Mouse (Mus musculus): ENCODE measurements around the gene Xrn1. TPM values are rescaled to one million over a fixed set of nuclear protein-coding genes. Genes with fewer than 3 reads are reported as not detected.
"Not testable (repeated sequence)": the region's sequence is repeated elsewhere in the genome, so short reads cannot be mapped to it uniquely, and the experiment has no call there.

Gene Xrn1
- total and polyA plus RNA-seq, 2 experiments, result 1.6 to 13.8 TPM

GRCm38 (mm10) chr9:95958041-95958730 lies 3.6 kb downstream of the Xrn1 start:
- 93% methylated on average over 7 of the region's 7 CpGs for WGBS
- H3K4me1 ChIP-seq (ENCODE audit: control insufficient read depth, insufficient read depth, low read length), result peaks cover 3% of the 10 kb centered on the region
- no peak overlapping the region for H3K27ac ChIP-seq (replicated peaks; ENCODE audit: insufficient read depth, low read depth, low read length)
- H3K9ac ChIP-seq (ENCODE audit: low read depth, low read length), result no peak overlapping the region
- H3K36me3 ChIP-seq (ENCODE audit: control insufficient read depth, insufficient read depth, low read length), result no peaks in the 10 kb centered on the region
- no peaks in the 10 kb centered on the region for H3K27me3 ChIP-seq (ENCODE audit: control insufficient read depth, insufficient read depth, low read length)
- no peak for DNase-seq (ENCODE audit: extremely low read depth, low read depth, low spot score)
- H3K79me2 ChIP-seq (ENCODE audit: control insufficient read depth, insufficient read depth, low read length), result peaks cover 18% of the 10 kb centered on the region
- no peak for TF ChIP-seq POLR2A (IDR thresholded peaks at IDR 0.05; ENCODE audit: extremely low read depth, insufficient read depth, low read length)
- no peak for TF ChIP-seq CTCF (IDR thresholded peaks at IDR 0.05; ENCODE audit: low read depth, low read length)
- H3K4me3 ChIP-seq (ENCODE audit: insufficient read depth, low read depth, low read length), result no peak overlapping the region

DNA sequence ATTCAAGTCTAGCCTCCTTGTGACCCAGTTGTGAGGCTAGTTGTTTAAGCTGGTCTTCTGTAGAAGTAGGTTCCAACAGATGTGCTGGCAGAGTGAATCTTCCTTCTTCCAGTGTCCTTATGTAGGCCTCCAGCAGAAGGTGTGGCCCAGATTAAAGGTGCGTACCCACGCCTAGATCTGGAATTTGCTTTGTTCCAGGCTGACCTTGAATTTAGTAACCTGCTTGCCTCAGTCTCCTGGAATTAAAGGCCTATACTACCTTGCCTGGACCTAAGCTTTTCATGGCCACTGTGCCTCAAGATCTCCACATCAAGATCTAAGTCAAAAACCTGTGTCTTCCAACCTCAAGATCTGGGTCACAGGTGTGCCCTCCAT lies 4.2 kb downstream of the Xrn1 start:
- not testable (repeated sequence) for H3K9ac ChIP-seq (ENCODE audit: low read depth, low read length); DNase-seq (ENCODE audit: extremely low read depth, low read depth, low spot score); H3K27me3 ChIP-seq (ENCODE audit: control insufficient read depth, insufficient read depth, low read length); H3K27ac ChIP-seq (replicated peaks; ENCODE audit: insufficient read depth, low read depth, low read length); H3K36me3 ChIP-seq (ENCODE audit: control insufficient read depth, insufficient read depth, low read length); H3K4me1 ChIP-seq (ENCODE audit: control insufficient read depth, insufficient read depth, low read length); H3K4me3 ChIP-seq (ENCODE audit: insufficient read depth, low read depth, low read length)
- peaks cover 18% of the 10 kb centered on the region for H3K79me2 ChIP-seq (ENCODE audit: control insufficient read depth, insufficient read depth, low read length)
- 96% methylated on average over 2 of the region's 2 CpGs for WGBS

DNA sequence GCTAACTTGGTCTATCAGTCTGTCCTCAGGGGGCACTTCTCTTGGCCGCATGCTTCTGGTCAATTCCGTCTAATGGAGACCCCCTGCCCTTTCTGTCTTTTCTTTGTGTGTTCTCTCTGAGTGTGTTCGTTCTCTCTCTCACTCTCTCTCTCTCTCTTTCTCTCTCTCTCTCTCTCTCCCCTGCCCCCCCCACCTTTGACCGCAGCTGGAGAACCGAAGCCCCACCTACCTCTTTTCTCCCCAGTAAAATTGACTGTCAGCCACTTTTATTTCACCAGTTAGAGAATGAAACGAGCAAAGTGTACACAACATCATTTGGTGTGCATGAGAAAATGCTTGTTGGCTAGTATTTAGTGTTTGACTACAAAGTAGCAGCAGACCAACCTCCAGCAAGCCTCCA lies 4.7 kb downstream of the Xrn1 start:
- DNase-seq (ENCODE audit: extremely low read depth, low read depth, low spot score), result no peak
- TF ChIP-seq CTCF (IDR thresholded peaks at IDR 0.05; ENCODE audit: low read depth, low read length) (no peak), POLR2A (IDR thresholded peaks at IDR 0.05; ENCODE audit: extremely low read depth, insufficient read depth, low read length) (no peak)
- no peaks in the 10 kb centered on the region for H3K27me3 ChIP-seq (ENCODE audit: control insufficient read depth, insufficient read depth, low read length)
- H3K79me2 ChIP-seq (ENCODE audit: control insufficient read depth, insufficient read depth, low read length), result peaks cover 18% of the 10 kb centered on the region
- no peak overlapping the region for H3K9ac ChIP-seq (ENCODE audit: low read depth, low read length)
- H3K36me3 ChIP-seq (ENCODE audit: control insufficient read depth, insufficient read depth, low read length), result peaks cover 4% of the 10 kb centered on the region; the same call in 1 of the 2 replicates
- H3K4me1 ChIP-seq (ENCODE audit: control insufficient read depth, insufficient read depth, low read length), result no peaks in the 10 kb centered on the region; the same call in 1 of the 2 replicates
- no peak overlapping the region for H3K4me3 ChIP-seq (ENCODE audit: insufficient read depth, low read depth, low read length)
- H3K27ac ChIP-seq (replicated peaks; ENCODE audit: insufficient read depth, low read depth, low read length), result no peak overlapping the region
- 83% methylated on average over 6 of the region's 6 CpGs for WGBS

DNA sequence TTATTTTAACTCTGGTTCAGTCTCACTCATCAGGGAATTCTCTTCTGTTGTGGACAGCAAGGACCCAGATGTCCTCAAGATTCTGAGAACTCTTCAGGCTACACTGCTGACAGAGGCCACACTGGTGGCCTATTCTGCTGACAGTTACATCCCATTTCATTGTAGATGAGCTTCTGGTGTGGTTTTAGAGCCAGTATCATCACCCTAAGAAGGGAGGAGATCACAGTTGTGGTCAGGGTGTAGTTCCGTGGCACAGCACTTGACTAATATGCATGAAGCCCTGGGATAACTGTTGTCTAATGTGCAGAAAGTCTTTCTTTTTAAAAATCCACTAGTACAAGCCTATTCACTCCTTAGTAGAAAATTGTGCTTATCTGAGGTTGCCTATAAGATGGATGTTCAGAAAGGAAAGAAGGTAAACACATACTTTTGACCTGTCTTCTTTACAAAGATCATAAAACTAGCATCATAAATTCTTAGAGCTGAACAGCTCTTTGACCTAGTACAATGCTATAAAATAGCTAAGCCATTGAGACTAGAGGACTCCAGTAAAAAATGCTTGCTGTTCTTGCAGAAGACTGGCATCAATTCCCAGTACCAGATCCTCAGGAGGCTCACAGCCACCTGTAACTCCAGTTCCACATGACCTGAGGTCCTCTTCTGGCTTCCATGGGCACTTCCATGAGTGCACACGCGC lies 5.3 kb downstream of the Xrn1 start:
- WGBS, result 92% methylated on average over 3 of the region's 3 CpGs
- TF ChIP-seq POLR2A (IDR thresholded peaks at IDR 0.05; ENCODE audit: extremely low read depth, insufficient read depth, low read length) (no peak), CTCF (IDR thresholded peaks at IDR 0.05; ENCODE audit: low read depth, low read length) (no peak)
- H3K36me3 ChIP-seq (ENCODE audit: control insufficient read depth, insufficient read depth, low read length), result peaks cover 10% of the 10 kb centered on the region; the same call in 1 of the 2 replicates
- DNase-seq (ENCODE audit: extremely low read depth, low read depth, low spot score), result no peak
- H3K4me3 ChIP-seq (ENCODE audit: insufficient read depth, low read depth, low read length), result no peak overlapping the region
- H3K27ac ChIP-seq (replicated peaks; ENCODE audit: insufficient read depth, low read depth, low read length), result no peak overlapping the region
- H3K4me1 ChIP-seq (ENCODE audit: control insufficient read depth, insufficient read depth, low read length), result no peaks in the 10 kb centered on the region; the same call in 1 of the 2 replicates
- H3K27me3 ChIP-seq (ENCODE audit: control insufficient read depth, insufficient read depth, low read length), result no peaks in the 10 kb centered on the region
- peaks cover 16% of the 10 kb centered on the region for H3K79me2 ChIP-seq (ENCODE audit: control insufficient read depth, insufficient read depth, low read length)
- no peak overlapping the region for H3K9ac ChIP-seq (ENCODE audit: low read depth, low read length)

DNA sequence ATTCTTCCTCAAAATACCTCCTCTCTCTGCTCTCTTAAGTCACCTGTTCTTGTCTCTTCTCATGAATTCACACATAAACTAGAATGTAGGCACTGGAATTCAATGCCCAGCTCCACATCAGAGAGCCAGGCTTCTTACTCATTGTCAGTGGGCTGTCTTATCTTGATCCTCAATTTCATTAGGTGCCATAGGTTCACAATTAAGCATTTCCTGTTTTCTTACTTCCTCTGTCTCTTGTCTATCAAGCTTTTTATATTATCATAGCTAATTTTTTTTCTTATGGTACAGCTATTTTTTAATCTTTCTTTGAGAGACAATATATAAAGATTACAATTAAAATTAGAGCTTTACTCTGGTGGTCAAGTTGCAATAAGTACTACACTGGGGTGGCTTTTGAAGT lies 6.5 kb downstream of the Xrn1 start:
- Histone ChIP-seq H3K27ac (replicated peaks; ENCODE audit: insufficient read depth, low read depth, low read length) (no peak overlapping the region), H3K4me3 (ENCODE audit: insufficient read depth, low read depth, low read length) (no peak overlapping the region), H3K27me3 (ENCODE audit: control insufficient read depth, insufficient read depth, low read length) (no peaks in the 10 kb centered on the region), H3K79me2 (ENCODE audit: control insufficient read depth, insufficient read depth, low read length) (peaks cover 11% of the 10 kb centered on the region; the same call in 1 of the 2 replicates), H3K4me1 (ENCODE audit: control insufficient read depth, insufficient read depth, low read length) (no peaks in the 10 kb centered on the region; the same call in 1 of the 2 replicates), H3K9ac (ENCODE audit: low read depth, low read length) (no peak overlapping the region), H3K36me3 (ENCODE audit: control insufficient read depth, insufficient read depth, low read length) (peaks cover 12% of the 10 kb centered on the region; the same call in 1 of the 2 replicates)
- TF ChIP-seq CTCF (IDR thresholded peaks at IDR 0.05; ENCODE audit: low read depth, low read length) (no peak), POLR2A (IDR thresholded peaks at IDR 0.05; ENCODE audit: extremely low read depth, insufficient read depth, low read length) (no peak)
- no peak for DNase-seq (ENCODE audit: extremely low read depth, low read depth, low spot score)

DNA sequence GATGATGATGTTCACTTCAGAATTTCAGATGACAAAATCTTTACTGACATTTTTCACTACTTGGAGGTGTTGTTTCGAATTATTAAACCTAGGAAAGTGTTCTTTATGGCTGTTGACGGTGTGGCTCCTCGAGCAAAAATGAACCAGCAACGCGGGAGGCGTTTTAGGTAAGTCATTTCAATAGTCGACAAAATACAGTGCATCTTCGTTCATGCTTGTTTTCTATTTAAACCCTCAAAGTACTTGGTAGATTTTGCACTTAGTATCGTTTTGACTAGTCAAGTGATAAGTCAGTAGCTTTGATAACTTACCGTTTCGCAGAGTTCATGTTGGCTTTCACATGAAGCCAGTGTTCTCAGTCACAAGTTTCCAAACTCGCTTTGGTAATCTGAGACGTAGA lies 9.5 kb downstream of the Xrn1 start:
- Histone ChIP-seq H3K27ac (replicated peaks; ENCODE audit: insufficient read depth, low read depth, low read length) (no peak overlapping the region), H3K79me2 (ENCODE audit: control insufficient read depth, insufficient read depth, low read length) (no peaks in the 10 kb centered on the region), H3K9ac (ENCODE audit: low read depth, low read length) (no peak overlapping the region), H3K36me3 (ENCODE audit: control insufficient read depth, insufficient read depth, low read length) (peaks cover 25% of the 10 kb centered on the region), H3K4me1 (ENCODE audit: control insufficient read depth, insufficient read depth, low read length) (no peaks in the 10 kb centered on the region), H3K4me3 (ENCODE audit: insufficient read depth, low read depth, low read length) (no peak overlapping the region), H3K27me3 (ENCODE audit: control insufficient read depth, insufficient read depth, low read length) (no peaks in the 10 kb centered on the region)
- 96% methylated on average over 13 of the region's 13 CpGs for WGBS
- TF ChIP-seq POLR2A (IDR thresholded peaks at IDR 0.05; ENCODE audit: extremely low read depth, insufficient read depth, low read length) (no peak), CTCF (IDR thresholded peaks at IDR 0.05; ENCODE audit: low read depth, low read length) (no peak)
- DNase-seq (ENCODE audit: extremely low read depth, low read depth, low spot score), result no peak

Data from liver, adult 2 months (tissue).